ENCODE assay signal across 8 mouse cellular contexts in genomic region chr4:142856626-142857025, GRCm38 (mm10).
DNase-seq lines count a peak whose midpoint lies in the region.

No protein-coding gene starts in this region.

- DNase-seq in layer of hippocampus, adult 11-12 months (ENCODE audit: low spot score), result peak; percentile 11
- DNase-seq in layer of hippocampus, adult 9-10 months (ENCODE audit: low spot score), result no peak
- DNase-seq in adrenal gland, postnatal 36 days, result peak; percentile 70 to 76
- DNase-seq in cerebellum, postnatal 36 days, result peak; percentile 96
- DNase-seq in kidney, adult 9 months, result peak; percentile 30
- peak; percentile 68 for DNase-seq in right cerebral cortex, postnatal 4 days
- DNase-seq in B cell, adult 2 months, result no peak
- DNase-seq in urinary bladder, postnatal 10 days (ENCODE audit: low spot score), result no peak

Comparison
In these comparisons a context has a peak if more than half of its experiments do, and no peak if none do; other contexts are left out.
1. DNase-seq: peak in layer of hippocampus, adult 11-12 months (single experiment), adrenal gland, postnatal 36 days (2 of 2), cerebellum, postnatal 36 days (2 of 2), kidney, adult 9 months (single experiment) and right cerebral cortex, postnatal 4 days (single experiment); none in layer of hippocampus, adult 9-10 months (single experiment), B cell, adult 2 months (0 of 2) and urinary bladder, postnatal 10 days (single experiment).